ENCODE assay signal across 26 mouse cellular contexts in genomic region chr7:73279936-73280445, GRCm38 (mm10).
DNase-seq lines count a peak whose midpoint lies in the region; ATAC-seq lines count a peak whose summit lies in the region.
"Had no signal": no experiment of that assay in that cellular context is flagged by ENCODE, and none has a peak within 500 bp of the region (broad histone marks: within the 10 kb centered on the region; RNA-seq: fewer than 3 reads in every experiment).

No protein-coding gene starts in this region.

- H3K4me3 ChIP-seq in forebrain, embryonic 14.5 days (ENCODE audit: low read depth, low read length): no peak overlapping the region
- no peak overlapping the region for H3K4me3 ChIP-seq in forebrain, embryonic 16.5 days (replicated peaks; ENCODE audit: low read length)
- H3K4me3 ChIP-seq: forebrain, embryonic 10.5 days; heart, adult 2 months; heart, embryonic 12.5 days; lung, embryonic 15.5 days; neural tube, embryonic 15.5 days had no signal

- H3K36me3 ChIP-seq in forebrain, embryonic 14.5 days (ENCODE audit: control insufficient read depth, insufficient read depth, low read length): no peaks in the 10 kb centered on the region
- no peaks in the 10 kb centered on the region for H3K36me3 ChIP-seq in forebrain, embryonic 16.5 days (ENCODE audit: control insufficient read depth, insufficient read depth)
- H3K36me3 ChIP-seq: forebrain, embryonic 10.5 days; heart, embryonic 12.5 days; lung, embryonic 15.5 days; neural tube, embryonic 15.5 days had no signal

- H3K4me2 ChIP-seq in forebrain, embryonic 14.5 days (ENCODE audit: low read length): no peak overlapping the region
- H3K4me2 ChIP-seq in forebrain, embryonic 16.5 days (ENCODE audit: low read length): no peak overlapping the region
- H3K4me2 ChIP-seq: heart, embryonic 12.5 days; hindbrain, embryonic 14.5 days; lung, embryonic 15.5 days; neural tube, embryonic 15.5 days had no signal

- no peak for ATAC-seq in forebrain, embryonic 14.5 days
- no peak for ATAC-seq in forebrain, embryonic 16.5 days
- ATAC-seq: forebrain, postnatal 0 days; intestine, postnatal 0 days had no signal

- H3K4me1 ChIP-seq in forebrain, embryonic 14.5 days (ENCODE audit: control insufficient read depth, insufficient read depth, low read length): no peaks in the 10 kb centered on the region
- H3K4me1 ChIP-seq in forebrain, embryonic 16.5 days (replicated peaks; ENCODE audit: control insufficient read depth, insufficient read depth, low read length): no peaks in the 10 kb centered on the region
- H3K4me1 ChIP-seq: forebrain, embryonic 10.5 days; lung, embryonic 15.5 days; neural tube, embryonic 15.5 days had no signal

- no peak overlapping the region for H3K9ac ChIP-seq in forebrain, embryonic 14.5 days (ENCODE audit: low read length)
- no peak overlapping the region for H3K9ac ChIP-seq in forebrain, embryonic 16.5 days (replicated peaks; ENCODE audit: low read depth, low read length)
- H3K9ac ChIP-seq: forebrain, postnatal 0 days; heart, embryonic 12.5 days; hindbrain, embryonic 14.5 days; lung, embryonic 15.5 days; neural tube, embryonic 15.5 days had no signal

- H3K27me3 ChIP-seq in forebrain, embryonic 14.5 days (replicated peaks; ENCODE audit: control insufficient read depth, insufficient read depth, low read length): no peaks in the 10 kb centered on the region
- H3K27me3 ChIP-seq in forebrain, embryonic 16.5 days (replicated peaks; ENCODE audit: control insufficient read depth, insufficient read depth, low read length): no peaks in the 10 kb centered on the region
- H3K27me3 ChIP-seq: heart, embryonic 12.5 days; lung, embryonic 15.5 days; neural tube, embryonic 15.5 days had no signal

- DNase-seq in forebrain, embryonic 14.5 days (ENCODE audit: low spot score): peak; percentile 22
- peak; percentile 19 for DNase-seq in lung, postnatal 36 days
- DNase-seq in lung, postnatal 25 days (ENCODE audit: low spot score): no peak
- DNase-seq in cerebellum, postnatal 25 days: peak; percentile 20 to 27
- no peak for DNase-seq in left cerebral cortex, postnatal 4 days
- no peak for DNase-seq in urinary bladder, postnatal 4 days (ENCODE audit: low spot score in 2 of 2)
- DNase-seq: adrenal gland, adult 8-10 months; B cell, adult 2 months; forebrain, postnatal 0 days; gastrocnemius, postnatal 10 days; heart, adult 2 months; kidney, adult 9 months; kidney, postnatal 14 days; layer of hippocampus, adult 9-11 months; liver; midbrain, embryonic 14.5 days; retina, postnatal 1 day; right cerebral cortex, postnatal 14 days; thymus, postnatal 14 days had no signal

- H3K27ac ChIP-seq in forebrain, embryonic 14.5 days (ENCODE audit: low read depth, low read length): no peak overlapping the region
- no peak overlapping the region for H3K27ac ChIP-seq in forebrain, embryonic 16.5 days (ENCODE audit: low read length)
- H3K27ac ChIP-seq: forebrain, embryonic 10.5 days; hindbrain, embryonic 14.5 days; lung, embryonic 15.5 days; neural tube, embryonic 15.5 days had no signal

- no peaks in the 10 kb centered on the region for H3K9me3 ChIP-seq in forebrain, embryonic 14.5 days (replicated peaks; ENCODE audit: control insufficient read depth, low read length)
- H3K9me3 ChIP-seq in forebrain, embryonic 16.5 days (ENCODE audit: control insufficient read depth, low read length): no peaks in the 10 kb centered on the region; the same call in 1 of the 2 replicates
- H3K9me3 ChIP-seq: forebrain, embryonic 10.5 days; lung, embryonic 15.5 days; neural tube, embryonic 15.5 days had no signal

- 85% methylated on average over 4 of the region's 4 CpGs for WGBS in forebrain, embryonic 14.5 days
- 75% methylated on average over 4 of the region's 4 CpGs for WGBS in forebrain, embryonic 16.5 days

- intact Hi-C loops in left cerebral cortex, postnatal 4 days (cut with DNase I): no loop called here

Comparison
In these comparisons a context has a peak if more than half of its experiments do, and no peak if none do; other contexts are left out.
1. DNase-seq: peak in forebrain, embryonic 14.5 days (single experiment), lung, postnatal 36 days (single experiment) and cerebellum, postnatal 25 days (2 of 2); none in lung, postnatal 25 days (single experiment), left cerebral cortex, postnatal 4 days (single experiment) and urinary bladder, postnatal 4 days (0 of 2).